ENCODE assay signal across 8 mouse cellular contexts in genomic region chr15:78925129-78925528, GRCm38 (mm10). TPM values are rescaled to one million over a fixed set of nuclear protein-coding genes. Genes with fewer than 3 reads are reported as not detected.
DNase-seq lines count a peak whose midpoint lies in the region; ATAC-seq lines count a peak whose summit lies in the region.

No protein-coding gene starts in this region.

- DNase-seq in kidney, adult 9 months, result peak; percentile 63
- DNase-seq in cerebellum, postnatal 4 days (ENCODE audit: low spot score in 2 of 2), result no peak
- DNase-seq in frontal cortex, adult 2 months (ENCODE audit: extremely low spot score in 1 of 2, low spot score in 1 of 2), result no peak

- H3K4me1 ChIP-seq in hindbrain, embryonic 15.5 days (replicated peaks), result peaks cover 26% of the 10 kb centered on the region
- peaks cover 26% of the 10 kb centered on the region for H3K4me1 ChIP-seq in hindbrain, embryonic 12.5 days
- H3K4me1 ChIP-seq in brown adipose tissue, adult 24 weeks (ENCODE audit: control insufficient read depth, insufficient read depth, insufficient read length, low read length), result peaks cover 6% of the 10 kb centered on the region
- H3K4me1 ChIP-seq in neural tube, embryonic 15.5 days, result peaks cover 34% of the 10 kb centered on the region
- peaks cover 32% of the 10 kb centered on the region for H3K4me1 ChIP-seq in midbrain, embryonic 13.5 days (replicated peaks)

- H3K27me3 ChIP-seq in hindbrain, embryonic 15.5 days, result peaks cover 10% of the 10 kb centered on the region; the same call in 1 of the 2 replicates
- H3K27me3 ChIP-seq in hindbrain, embryonic 12.5 days, result peaks cover 13% of the 10 kb centered on the region; the same call in 1 of the 2 replicates
- 0 out of 2 replicates have a peak, but pooled peaks cover 3% of the 10 kb centered on the region for H3K27me3 ChIP-seq in neural tube, embryonic 15.5 days (replicated peaks)
- H3K27me3 ChIP-seq in midbrain, embryonic 13.5 days, result peaks cover 17% of the 10 kb centered on the region

- WGBS in hindbrain, embryonic 15.5 days, result 35% methylated on average over 8 of the region's 8 CpGs
- WGBS in hindbrain, embryonic 12.5 days, result 37% methylated on average over 8 of the region's 8 CpGs
- WGBS in neural tube, embryonic 15.5 days, result 38% methylated on average over 8 of the region's 8 CpGs
- 40% methylated on average over 8 of the region's 8 CpGs for WGBS in midbrain, embryonic 13.5 days

- 0 out of 2 replicates have a peak overlapping the region, but pooled peaks have one; percentile 52 for H3K27ac ChIP-seq in hindbrain, embryonic 15.5 days (replicated peaks)
- H3K27ac ChIP-seq in hindbrain, embryonic 12.5 days, result no peak overlapping the region
- H3K27ac ChIP-seq in brown adipose tissue, adult 24 weeks (replicated peaks; ENCODE audit: low read depth, low read length), result peak overlapping the region; percentile 56
- H3K27ac ChIP-seq in neural tube, embryonic 15.5 days (replicated peaks), result peak overlapping the region; percentile 76
- no peak overlapping the region for H3K27ac ChIP-seq in midbrain, embryonic 13.5 days

- no peak for ATAC-seq in hindbrain, embryonic 15.5 days (ENCODE audit: low FRiP score, low read depth)
- no peak for ATAC-seq in hindbrain, embryonic 12.5 days (ENCODE audit: low FRiP score)
- no peak for ATAC-seq in neural tube, embryonic 15.5 days (ENCODE audit: low FRiP score)
- ATAC-seq in midbrain, embryonic 13.5 days, result no peak

- no peak overlapping the region for H3K9ac ChIP-seq in hindbrain, embryonic 15.5 days
- H3K9ac ChIP-seq in hindbrain, embryonic 12.5 days, result no peak overlapping the region
- no peak overlapping the region for H3K9ac ChIP-seq in neural tube, embryonic 15.5 days (replicated peaks)
- H3K9ac ChIP-seq in midbrain, embryonic 13.5 days (replicated peaks), result no peak overlapping the region

- no peaks in the 10 kb centered on the region for H3K9me3 ChIP-seq in hindbrain, embryonic 15.5 days
- H3K9me3 ChIP-seq in hindbrain, embryonic 12.5 days (replicated peaks), result no peaks in the 10 kb centered on the region
- H3K9me3 ChIP-seq in neural tube, embryonic 15.5 days (replicated peaks), result no peaks in the 10 kb centered on the region
- no peaks in the 10 kb centered on the region for H3K9me3 ChIP-seq in midbrain, embryonic 13.5 days

- H3K36me3 ChIP-seq in hindbrain, embryonic 15.5 days, result no peaks in the 10 kb centered on the region
- no peaks in the 10 kb centered on the region for H3K36me3 ChIP-seq in hindbrain, embryonic 12.5 days
- no peaks in the 10 kb centered on the region for H3K36me3 ChIP-seq in neural tube, embryonic 15.5 days
- H3K36me3 ChIP-seq in midbrain, embryonic 13.5 days, result no peaks in the 10 kb centered on the region

- H3K4me2 ChIP-seq in hindbrain, embryonic 15.5 days, result no peak overlapping the region
- H3K4me2 ChIP-seq in hindbrain, embryonic 12.5 days (replicated peaks), result no peak overlapping the region
- no peak overlapping the region for H3K4me2 ChIP-seq in neural tube, embryonic 15.5 days
- no peak overlapping the region for H3K4me2 ChIP-seq in midbrain, embryonic 13.5 days (replicated peaks)

- no peak overlapping the region for H3K4me3 ChIP-seq in hindbrain, embryonic 15.5 days
- no peak overlapping the region for H3K4me3 ChIP-seq in hindbrain, embryonic 12.5 days
- no peak overlapping the region for H3K4me3 ChIP-seq in brown adipose tissue, adult 24 weeks (ENCODE audit: insufficient read depth, low read depth, low read length)
- H3K4me3 ChIP-seq in neural tube, embryonic 15.5 days (replicated peaks), result no peak overlapping the region
- H3K4me3 ChIP-seq in midbrain, embryonic 13.5 days (replicated peaks), result no peak overlapping the region

RNA-seq across cellular contexts. Expression of gene Lgals1, which starts 1.4 kb away (rescaled TPM):
- 113 and 134 TPM in 2 replicates for polyA plus RNA-seq in hindbrain, embryonic 15.5 days (2015; fragmentation: Nextera tagmentation; extraction: Ambion mirVana)
- 569 and 595 TPM in 2 replicates for polyA plus RNA-seq in hindbrain, embryonic 12.5 days (2016; fragmentation: Nextera tagmentation; extraction: Ambion mirVana)
- polyA plus RNA-seq in brown adipose tissue, adult 24 weeks (2012; ENCODE audit: insufficient read depth, insufficient read length, missing spikeins), result 2,169 and 2,213 TPM in 2 replicates
- 218 and 380 TPM in 2 replicates for polyA plus RNA-seq in neural tube, embryonic 15.5 days (2015; fragmentation: Nextera tagmentation; extraction: Ambion mirVana)
- 109 and 125 TPM in 2 replicates for polyA plus RNA-seq in midbrain, embryonic 13.5 days (2015; fragmentation: Nextera tagmentation; extraction: Ambion mirVana)
- 48.2 and 56.0 TPM in 2 replicates for polyA plus RNA-seq in frontal cortex, adult 2 months (2012; rRNA removed)

RNA-seq across cellular contexts. Expression of gene Nol12, which starts 9.6 kb away (rescaled TPM):
- 57.3 and 69.1 TPM in 2 replicates for polyA plus RNA-seq in hindbrain, embryonic 15.5 days (2015; fragmentation: Nextera tagmentation; extraction: Ambion mirVana)
- polyA plus RNA-seq in hindbrain, embryonic 12.5 days (2016; fragmentation: Nextera tagmentation; extraction: Ambion mirVana), result 53.8 and 60.0 TPM in 2 replicates
- polyA plus RNA-seq in brown adipose tissue, adult 24 weeks (2012; ENCODE audit: insufficient read depth, insufficient read length, missing spikeins), result 22.6 and 34.2 TPM in 2 replicates
- 63.0 and 63.2 TPM in 2 replicates for polyA plus RNA-seq in neural tube, embryonic 15.5 days (2015; fragmentation: Nextera tagmentation; extraction: Ambion mirVana)
- polyA plus RNA-seq in midbrain, embryonic 13.5 days (2015; fragmentation: Nextera tagmentation; extraction: Ambion mirVana), result 53.1 and 58.0 TPM in 2 replicates
- polyA plus RNA-seq in frontal cortex, adult 2 months (2012; rRNA removed), result 35.8 and 37.4 TPM in 2 replicates

RNA-seq across cellular contexts. Expression of gene Pdxp, which starts 11.4 kb away (rescaled TPM):
- 96.1 and 110 TPM in 2 replicates for polyA plus RNA-seq in hindbrain, embryonic 15.5 days (2015; fragmentation: Nextera tagmentation; extraction: Ambion mirVana)
- polyA plus RNA-seq in hindbrain, embryonic 12.5 days (2016; fragmentation: Nextera tagmentation; extraction: Ambion mirVana), result 48.1 and 49.0 TPM in 2 replicates
- polyA plus RNA-seq in brown adipose tissue, adult 24 weeks (2012; ENCODE audit: insufficient read depth, insufficient read length, missing spikeins), result 0.67 and 1.3 TPM in 2 replicates
- 64.2 and 76.9 TPM in 2 replicates for polyA plus RNA-seq in neural tube, embryonic 15.5 days (2015; fragmentation: Nextera tagmentation; extraction: Ambion mirVana)
- polyA plus RNA-seq in midbrain, embryonic 13.5 days (2015; fragmentation: Nextera tagmentation; extraction: Ambion mirVana), result 55.8 and 63.2 TPM in 2 replicates
- 219 and 227 TPM in 2 replicates for polyA plus RNA-seq in frontal cortex, adult 2 months (2012; rRNA removed)

RNA-seq across cellular contexts. Expression of gene Triobp, which starts 22.4 kb away (rescaled TPM):
- 42.7 and 43.3 TPM in 2 replicates for polyA plus RNA-seq in hindbrain, embryonic 15.5 days (2015; fragmentation: Nextera tagmentation; extraction: Ambion mirVana)
- 44.7 and 52.4 TPM in 2 replicates for polyA plus RNA-seq in hindbrain, embryonic 12.5 days (2016; fragmentation: Nextera tagmentation; extraction: Ambion mirVana)
- polyA plus RNA-seq in brown adipose tissue, adult 24 weeks (2012; ENCODE audit: insufficient read depth, insufficient read length, missing spikeins), result 19.0 and 24.7 TPM in 2 replicates
- 30.6 and 39.7 TPM in 2 replicates for polyA plus RNA-seq in neural tube, embryonic 15.5 days (2015; fragmentation: Nextera tagmentation; extraction: Ambion mirVana)
- 38.3 and 42.6 TPM in 2 replicates for polyA plus RNA-seq in midbrain, embryonic 13.5 days (2015; fragmentation: Nextera tagmentation; extraction: Ambion mirVana)
- polyA plus RNA-seq in frontal cortex, adult 2 months (2012; rRNA removed), result 11.7 and 13.9 TPM in 2 replicates

RNA-seq across cellular contexts. Expression of gene Sh3bp1, which starts 25.6 kb away (rescaled TPM):
- polyA plus RNA-seq in hindbrain, embryonic 15.5 days (2015; fragmentation: Nextera tagmentation; extraction: Ambion mirVana), result 4.2 and 4.5 TPM in 2 replicates
- 15.5 and 17.4 TPM in 2 replicates for polyA plus RNA-seq in hindbrain, embryonic 12.5 days (2016; fragmentation: Nextera tagmentation; extraction: Ambion mirVana)
- 2.2 and 3.3 TPM in 2 replicates for polyA plus RNA-seq in brown adipose tissue, adult 24 weeks (2012; ENCODE audit: insufficient read depth, insufficient read length, missing spikeins)
- 3.7 and 16.9 TPM in 2 replicates for polyA plus RNA-seq in neural tube, embryonic 15.5 days (2015; fragmentation: Nextera tagmentation; extraction: Ambion mirVana)
- 2.5 and 4.9 TPM in 2 replicates for polyA plus RNA-seq in midbrain, embryonic 13.5 days (2015; fragmentation: Nextera tagmentation; extraction: Ambion mirVana)
- polyA plus RNA-seq in frontal cortex, adult 2 months (2012; rRNA removed), result 27.2 and 29.0 TPM in 2 replicates

Comparison
In these comparisons a context has a peak if more than half of its experiments do, and no peak if none do; other contexts are left out.
1. H3K27ac ChIP-seq: peak in hindbrain, embryonic 15.5 days (single experiment), brown adipose tissue, adult 24 weeks (single experiment) and neural tube, embryonic 15.5 days (single experiment); none in hindbrain, embryonic 12.5 days (single experiment) and midbrain, embryonic 13.5 days (single experiment).
2. RNA of gene Pdxp, which starts 11.4 kb away (polyA plus RNA-seq): 219 to 227 TPM in frontal cortex, adult 2 months, 96.1 to 110 TPM in hindbrain, embryonic 15.5 days, 64.2 to 76.9 TPM in neural tube, embryonic 15.5 days, 55.8 to 63.2 TPM in midbrain, embryonic 13.5 days and 48.1 to 49.0 TPM in hindbrain, embryonic 12.5 days; 0.67 to 1.3 TPM in brown adipose tissue, adult 24 weeks; every median in the first group is over 10 times any median in the second.